Mouse (Mus musculus): ENCODE measurements around the gene Jakmip3. TPM values are rescaled to one million over a fixed set of nuclear protein-coding genes. Genes with fewer than 3 reads are reported as not detected.

The Jakmip3 gene
- total and polyA plus RNA-seq, 3 experiments: 0.11 TPM; not detected in 2

DNA sequence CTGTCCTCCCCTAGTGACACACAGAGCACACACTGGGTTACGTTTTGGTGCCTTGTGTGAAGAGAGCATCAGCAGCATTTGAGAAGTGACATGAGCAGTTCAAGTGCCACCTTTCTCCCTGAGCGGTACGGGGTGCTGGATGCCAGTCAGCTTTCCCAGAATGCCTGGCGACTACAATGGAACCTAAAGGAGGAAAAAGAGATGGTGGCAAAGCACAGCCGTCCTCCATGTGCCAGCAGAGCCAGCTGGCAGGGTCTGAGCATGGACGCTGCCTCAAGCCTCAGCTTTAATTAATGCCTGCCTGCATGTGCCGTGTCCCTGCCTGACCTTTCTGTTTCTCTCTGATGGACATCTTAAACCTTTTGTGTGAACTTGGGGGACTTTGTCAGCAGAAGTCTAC lies 15.3 kb downstream of the Jakmip3 start:
- no peaks in the 10 kb centered on the region for H3K27me3 ChIP-seq (ENCODE audit: insufficient read depth, low read length)

DNA sequence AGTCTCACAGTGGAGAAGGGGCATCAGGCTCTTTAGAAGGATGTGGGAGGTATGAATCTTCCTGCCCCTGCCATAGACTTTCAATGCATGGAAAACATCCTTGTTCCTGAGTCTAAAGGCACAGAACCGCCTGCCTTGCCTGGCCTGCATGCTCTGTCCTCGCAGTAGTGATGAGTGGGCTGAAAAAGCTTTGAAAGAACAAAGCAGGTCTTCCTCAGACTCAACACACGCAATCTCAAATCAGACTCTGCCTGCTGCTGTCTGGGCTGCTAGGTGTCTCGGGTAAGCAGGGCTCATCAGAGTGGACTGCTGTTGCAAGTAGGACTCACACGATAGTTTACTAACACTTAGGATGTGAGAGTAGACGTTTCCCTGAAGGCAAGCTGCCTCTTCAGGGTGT lies 16.6 kb downstream of the Jakmip3 start:
- no peak for ATAC-seq (ENCODE audit: extremely low read depth, insufficient number of reproducible peaks, low FRiP score, poor library complexity, severe bottlenecking)
- Histone ChIP-seq H3K4me1 (ENCODE audit: insufficient read depth, low read depth, low read length) (no peaks in the 10 kb centered on the region), H3K4me3 (ENCODE audit: low read depth, low read length) (no peak overlapping the region), H3K9me3 (replicated peaks) (peaks cover 14% of the 10 kb centered on the region), H3K36me3 (replicated peaks) (no peaks in the 10 kb centered on the region), H3K27me3 (ENCODE audit: insufficient read depth, low read length) (no peaks in the 10 kb centered on the region)
- TF ChIP-seq POLR2AphosphoS5 (IDR thresholded peaks at IDR 0.05; ENCODE audit: insufficient replicate concordance, low read depth, low read length): no peak
- no peak for TF ChIP-seq GATA2 (IDR thresholded peaks at IDR 0.05; ENCODE audit: borderline replicate concordance, low read depth, low read length)
- TF ChIP-seq CTCF (IDR thresholded peaks at IDR 0.05; ENCODE audit: low read depth, low read length): no peak
- no peak for TF ChIP-seq GATA1 (IDR thresholded peaks at IDR 0.05; ENCODE audit: borderline replicate concordance, low read length)
- no peak for TF ChIP-seq TAL1 (conservative IDR thresholded peaks at IDR 0.05; ENCODE audit: low read depth, low read length)
- DNase-seq (ENCODE audit: low spot score): no peak

More for the DNA sequence above, 15.3 kb downstream of the Jakmip3 start:
- Histone ChIP-seq H3K4me3 (ENCODE audit: low read depth, low read length) (no peak overlapping the region), H3K4me1 (ENCODE audit: insufficient read depth, low read depth, low read length) (no peaks in the 10 kb centered on the region), H3K36me3 (replicated peaks) (no peaks in the 10 kb centered on the region), H3K9me3 (replicated peaks) (peaks cover 10% of the 10 kb centered on the region)
- TF ChIP-seq TAL1 (conservative IDR thresholded peaks at IDR 0.05; ENCODE audit: low read depth, low read length) (no peak), POLR2AphosphoS5 (IDR thresholded peaks at IDR 0.05; ENCODE audit: insufficient replicate concordance, low read depth, low read length) (no peak), GATA2 (IDR thresholded peaks at IDR 0.05; ENCODE audit: borderline replicate concordance, low read depth, low read length) (no peak), CTCF (IDR thresholded peaks at IDR 0.05; ENCODE audit: low read depth, low read length) (no peak), GATA1 (IDR thresholded peaks at IDR 0.05; ENCODE audit: borderline replicate concordance, low read length) (no peak)
- no peak for DNase-seq (ENCODE audit: low spot score)
- ATAC-seq (ENCODE audit: extremely low read depth, insufficient number of reproducible peaks, low FRiP score, poor library complexity, severe bottlenecking): no peak

DNA sequence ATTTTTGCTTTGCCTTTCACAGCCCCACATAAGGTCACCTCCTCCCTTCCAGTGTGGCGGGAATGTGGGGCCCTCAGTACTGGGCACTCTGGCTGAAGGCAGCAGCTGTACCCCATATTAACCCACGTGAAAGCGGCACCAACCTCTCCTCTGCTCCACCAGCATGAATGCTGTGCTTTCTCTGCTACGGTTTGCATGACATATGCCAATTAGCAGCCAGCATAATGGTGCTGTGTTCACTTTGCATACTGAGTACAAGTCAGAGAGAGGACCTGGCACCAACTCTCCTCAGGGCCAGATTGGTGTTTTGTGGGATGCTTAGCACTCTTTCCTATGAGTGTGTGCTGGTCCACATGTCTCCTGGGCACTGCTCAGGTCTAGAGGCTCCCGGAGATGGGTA lies 19.2 kb downstream of the Jakmip3 start:
- Histone ChIP-seq H3K27me3 (ENCODE audit: insufficient read depth, low read length) (no peaks in the 10 kb centered on the region), H3K4me1 (ENCODE audit: insufficient read depth, low read depth, low read length) (no peaks in the 10 kb centered on the region), H3K9me3 (replicated peaks) (peaks cover 12% of the 10 kb centered on the region), H3K36me3 (replicated peaks) (no peaks in the 10 kb centered on the region), H3K4me3 (ENCODE audit: low read depth, low read length) (no peak overlapping the region)
- DNase-seq (ENCODE audit: low spot score) (no peak), ATAC-seq (ENCODE audit: extremely low read depth, insufficient number of reproducible peaks, low FRiP score, poor library complexity, severe bottlenecking) (no peak)
- no peak for TF ChIP-seq TAL1 (conservative IDR thresholded peaks at IDR 0.05; ENCODE audit: low read depth, low read length)
- TF ChIP-seq GATA1 (IDR thresholded peaks at IDR 0.05; ENCODE audit: borderline replicate concordance, low read length): no peak
- TF ChIP-seq GATA2 (IDR thresholded peaks at IDR 0.05; ENCODE audit: borderline replicate concordance, low read depth, low read length): no peak
- TF ChIP-seq CTCF (IDR thresholded peaks at IDR 0.05; ENCODE audit: low read depth, low read length): no peak
- no peak for TF ChIP-seq POLR2AphosphoS5 (IDR thresholded peaks at IDR 0.05; ENCODE audit: insufficient replicate concordance, low read depth, low read length)

DNA sequence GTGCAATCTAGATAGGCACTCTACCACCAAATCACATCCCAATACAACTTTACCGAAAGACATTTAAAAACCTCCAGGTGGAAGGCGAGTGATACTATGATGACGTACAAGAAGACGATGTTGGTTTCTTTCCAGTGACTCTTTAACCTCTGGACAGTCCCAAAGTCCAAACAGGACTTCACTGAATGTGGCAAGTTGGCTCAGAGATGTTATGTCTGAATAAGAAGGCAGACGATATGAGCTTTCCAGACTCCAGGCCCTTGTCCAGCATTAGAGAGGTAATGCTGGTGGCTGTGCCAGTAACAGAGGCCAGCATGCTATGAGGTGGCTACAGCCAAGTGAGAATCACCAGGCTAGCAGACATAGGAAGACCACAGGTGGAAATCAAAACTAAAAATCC lies 23.2 kb downstream of the Jakmip3 start:
- Histone ChIP-seq H3K27me3 (ENCODE audit: insufficient read depth, low read length) (no peaks in the 10 kb centered on the region), H3K4me1 (ENCODE audit: insufficient read depth, low read depth, low read length) (no peaks in the 10 kb centered on the region; the same call in 1 of the 2 replicates), H3K4me3 (ENCODE audit: low read depth, low read length) (no peak overlapping the region), H3K36me3 (replicated peaks) (no peaks in the 10 kb centered on the region), H3K9me3 (replicated peaks) (peaks cover 17% of the 10 kb centered on the region; the same call in 1 of the 2 replicates)
- no peak for ATAC-seq (ENCODE audit: extremely low read depth, insufficient number of reproducible peaks, low FRiP score, poor library complexity, severe bottlenecking)
- no peak for TF ChIP-seq TAL1 (conservative IDR thresholded peaks at IDR 0.05; ENCODE audit: low read depth, low read length)
- DNase-seq (ENCODE audit: low spot score): no peak

DNA sequence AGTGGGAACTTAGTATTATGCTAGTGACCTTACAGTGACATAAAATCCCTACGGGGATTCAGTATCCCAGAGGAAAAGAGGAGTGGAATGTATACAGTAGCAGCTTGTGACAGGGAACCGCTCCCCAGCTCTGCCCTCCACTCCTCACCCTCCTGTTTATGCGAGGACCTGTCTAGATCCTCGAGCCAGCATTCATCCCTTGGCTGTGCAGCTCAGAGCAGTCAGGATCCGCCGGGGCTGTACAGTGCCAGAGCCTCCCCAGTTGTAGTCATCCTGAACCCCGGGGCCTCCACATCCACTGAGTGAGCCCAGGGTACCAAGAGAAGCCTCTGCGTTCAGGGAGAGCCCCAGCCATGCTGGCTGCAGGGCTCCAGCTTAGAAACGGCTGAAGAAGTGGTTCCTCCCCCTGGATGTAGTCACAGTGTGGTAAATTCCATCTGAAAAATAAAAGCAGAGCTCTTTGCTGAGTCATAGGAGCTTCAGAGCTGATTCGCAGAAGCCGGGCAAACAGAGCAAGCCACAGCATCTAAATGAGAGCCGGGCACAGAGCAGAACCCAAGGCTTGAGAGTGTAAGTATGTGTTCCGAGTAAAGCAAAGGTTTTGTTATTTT lies 27.6 kb downstream of the Jakmip3 start:
- ATAC-seq (ENCODE audit: extremely low read depth, insufficient number of reproducible peaks, low FRiP score, poor library complexity, severe bottlenecking): no peak
- no peaks in the 10 kb centered on the region; the same call in 1 of the 2 replicates for H3K4me1 ChIP-seq (ENCODE audit: insufficient read depth, low read depth, low read length)

DNA sequence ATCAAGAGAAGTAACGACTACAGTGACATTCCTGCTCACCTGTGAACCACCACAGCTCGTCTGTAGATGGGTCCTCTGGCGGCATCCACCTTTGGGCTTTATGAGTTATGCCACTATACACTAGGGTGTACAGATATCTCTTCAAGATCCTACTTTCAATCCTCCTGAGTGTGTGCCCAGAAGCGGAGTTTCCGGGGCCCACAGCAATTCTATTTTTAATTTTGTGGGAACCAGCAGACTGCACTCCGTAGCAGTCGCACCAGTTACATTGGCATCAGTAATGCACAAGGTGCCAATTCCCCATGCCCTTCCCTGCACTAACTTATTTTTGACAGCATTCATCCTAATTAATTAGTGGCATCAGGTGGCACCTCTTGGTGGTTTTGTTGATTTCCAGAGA lies 37.0 kb downstream of the Jakmip3 start:
- Histone ChIP-seq H3K9me3 (replicated peaks) (peaks cover 7% of the 10 kb centered on the region), H3K27me3 (ENCODE audit: insufficient read depth, low read length) (no peaks in the 10 kb centered on the region), H3K4me1 (ENCODE audit: insufficient read depth, low read depth, low read length) (no peaks in the 10 kb centered on the region), H3K36me3 (replicated peaks) (no peaks in the 10 kb centered on the region), H3K4me3 (ENCODE audit: low read depth, low read length) (no peak overlapping the region)
- DNase-seq (ENCODE audit: low spot score): no peak
- TF ChIP-seq POLR2AphosphoS5 (IDR thresholded peaks at IDR 0.05; ENCODE audit: insufficient replicate concordance, low read depth, low read length) (no peak), CTCF (IDR thresholded peaks at IDR 0.05; ENCODE audit: low read depth, low read length) (no peak), GATA1 (IDR thresholded peaks at IDR 0.05; ENCODE audit: borderline replicate concordance, low read length) (no peak), GATA2 (IDR thresholded peaks at IDR 0.05; ENCODE audit: borderline replicate concordance, low read depth, low read length) (no peak), TAL1 (conservative IDR thresholded peaks at IDR 0.05; ENCODE audit: low read depth, low read length) (no peak)
- ATAC-seq (ENCODE audit: extremely low read depth, insufficient number of reproducible peaks, low FRiP score, poor library complexity, severe bottlenecking): no peak

More for the DNA sequence above, 27.6 kb downstream of the Jakmip3 start:
- no peak for DNase-seq (ENCODE audit: low spot score)
- no peaks in the 10 kb centered on the region for H3K27me3 ChIP-seq (ENCODE audit: insufficient read depth, low read length)
- no peak overlapping the region for H3K4me3 ChIP-seq (ENCODE audit: low read depth, low read length)
- H3K36me3 ChIP-seq (replicated peaks): no peaks in the 10 kb centered on the region
- TF ChIP-seq GATA2 (IDR thresholded peaks at IDR 0.05; ENCODE audit: borderline replicate concordance, low read depth, low read length) (no peak), GATA1 (IDR thresholded peaks at IDR 0.05; ENCODE audit: borderline replicate concordance, low read length) (no peak), POLR2AphosphoS5 (IDR thresholded peaks at IDR 0.05; ENCODE audit: insufficient replicate concordance, low read depth, low read length) (no peak), CTCF (IDR thresholded peaks at IDR 0.05; ENCODE audit: low read depth, low read length) (no peak), TAL1 (conservative IDR thresholded peaks at IDR 0.05; ENCODE audit: low read depth, low read length) (no peak)
- peaks cover 14% of the 10 kb centered on the region for H3K9me3 ChIP-seq (replicated peaks)
